Mouse (Mus musculus) lung, postnatal 4 days (tissue): ENCODE results near the gene Pdhb.
A peak's percentile ranks its signal among the peaks of the same experiment; 100 is the strongest.

ENCODE experiments used
- DNase-seq, 2 experiments: peaks; one replicate each; pipeline ENCODE4 v3.0.0; 2021

The Pdhb gene

DNA sequence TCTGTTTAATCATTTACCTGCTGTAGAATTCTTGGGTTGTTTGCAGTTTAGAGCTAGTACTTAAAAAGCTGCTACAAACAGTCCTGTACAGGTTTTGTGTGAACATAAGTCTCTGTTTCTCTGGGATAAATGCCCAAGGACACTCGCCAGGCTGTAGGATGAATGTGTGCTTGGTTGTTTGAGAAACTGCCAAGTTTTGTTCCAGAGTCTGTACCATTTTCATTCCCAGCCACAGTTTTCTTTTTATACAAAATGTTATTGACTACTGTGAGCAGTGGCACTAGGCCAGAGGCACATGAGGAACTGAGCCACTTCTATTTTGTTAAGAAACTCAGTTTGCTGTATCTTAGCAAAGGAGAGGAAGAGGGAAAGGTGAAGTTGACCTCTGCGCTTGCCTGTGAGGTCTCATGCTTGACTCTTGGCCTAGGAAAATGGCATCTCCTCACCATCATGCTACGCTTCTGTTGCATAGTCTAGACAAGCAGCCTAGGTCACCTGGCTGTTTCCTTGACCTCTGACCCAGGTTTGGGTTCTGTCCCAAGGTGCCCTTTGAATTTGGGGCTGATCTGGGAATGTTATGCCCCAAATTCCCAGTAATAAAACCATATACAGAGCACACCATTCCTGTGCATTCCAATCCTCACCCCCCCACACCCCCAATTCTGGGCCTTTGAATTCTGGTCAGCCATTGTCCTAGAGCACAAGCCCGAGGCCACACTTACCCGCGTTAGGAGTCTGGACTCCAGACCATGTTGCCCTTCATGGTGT lies 13.6 kb upstream of the Pdhb start:
- DNase-seq = no peak

DNA sequence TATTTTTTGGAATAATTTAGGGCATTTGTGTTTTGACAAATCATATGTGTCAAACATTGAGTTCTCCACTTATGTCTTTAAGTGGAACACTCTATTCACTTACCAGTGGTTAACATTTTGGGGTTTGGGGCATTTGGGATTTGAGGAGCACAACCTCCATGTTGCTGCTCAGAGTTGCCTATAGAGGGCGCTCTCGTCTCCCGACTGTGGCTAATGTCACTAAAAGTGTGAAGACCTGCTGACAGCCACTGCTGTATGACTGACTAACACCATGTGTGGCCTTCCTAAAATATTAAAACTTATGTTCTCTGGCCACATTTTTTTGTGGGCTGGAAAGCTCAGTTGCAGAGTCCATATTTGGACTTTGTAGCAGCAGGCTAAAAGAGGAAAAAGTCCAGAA lies 10.5 kb upstream of the Pdhb start:
- DNase-seq = no peak

DNA sequence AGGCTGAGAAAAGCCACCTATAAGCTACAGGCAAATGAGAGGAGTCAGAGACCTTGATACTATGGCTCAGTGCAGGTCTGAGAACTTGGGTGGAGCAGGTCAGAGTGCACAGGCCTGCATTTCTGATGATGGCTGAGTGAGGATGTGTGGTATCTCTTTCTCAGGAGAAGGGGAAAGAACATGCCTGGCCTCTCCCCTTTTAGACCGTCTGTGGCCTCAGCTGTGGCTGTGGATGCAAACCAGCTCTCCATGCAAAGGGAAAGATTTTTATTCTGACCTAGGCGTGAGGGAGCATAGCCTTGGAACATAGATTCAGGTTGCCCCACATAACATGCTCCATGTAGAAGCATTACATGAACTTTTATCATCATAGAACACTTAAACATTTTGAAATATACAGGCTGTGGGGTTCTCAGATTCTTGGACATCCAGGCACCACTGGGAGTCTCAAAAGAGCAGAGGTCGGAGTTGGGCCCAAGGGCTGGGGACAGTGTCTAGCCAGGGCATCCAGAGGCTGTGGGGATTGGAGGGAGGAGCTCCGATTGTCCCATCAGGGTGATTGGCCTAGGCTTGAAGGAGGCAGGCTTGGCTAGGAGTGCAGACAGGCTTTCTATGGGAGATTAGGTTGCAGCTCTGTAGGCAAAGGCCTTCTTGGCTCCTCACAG lies 7.7 kb upstream of the Pdhb start:
- no peak for DNase-seq

DNA sequence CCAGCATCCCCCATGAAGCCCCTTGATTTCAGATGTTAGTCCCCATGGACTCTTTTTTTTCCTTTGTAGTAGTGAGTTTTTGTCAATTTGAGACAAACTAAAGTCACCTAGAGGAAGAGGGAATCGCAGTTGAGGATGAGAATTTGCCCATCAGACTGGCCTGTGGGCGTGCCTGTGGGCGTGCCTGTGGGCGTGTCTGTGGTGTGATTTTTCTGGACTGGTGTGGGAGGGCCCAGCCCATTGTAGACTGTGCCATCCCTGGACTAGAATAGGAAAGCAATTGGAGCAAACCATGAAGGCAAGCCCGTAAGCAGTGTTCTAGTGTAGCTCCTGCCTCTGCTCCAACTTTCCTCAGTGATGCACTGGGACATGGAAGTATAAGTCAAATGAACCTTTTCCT lies 3.4 kb upstream of the Pdhb start:
- peak in 1 of 2 experiments; percentile 23 for DNase-seq

DNA sequence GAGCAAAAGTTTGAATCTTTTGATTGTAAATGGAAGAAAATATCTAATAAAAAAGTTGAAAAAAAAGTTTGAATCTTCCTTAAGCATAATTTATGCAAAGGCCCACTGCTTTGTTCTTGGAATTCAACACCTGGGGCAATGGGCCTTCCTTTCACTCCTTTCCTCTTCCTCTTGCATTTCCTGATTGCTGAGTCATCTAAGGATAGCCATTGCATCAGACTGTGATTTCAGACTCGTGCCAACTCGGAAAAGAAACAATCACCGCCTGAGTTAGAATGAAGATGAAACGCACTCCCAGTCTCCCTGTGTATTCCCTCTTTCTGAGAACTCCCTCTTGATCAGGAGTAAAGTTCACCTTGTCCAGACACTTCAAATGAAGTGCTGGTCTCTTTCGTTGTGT lies 1.8 kb upstream of the Pdhb start:
- no peak for DNase-seq

DNA sequence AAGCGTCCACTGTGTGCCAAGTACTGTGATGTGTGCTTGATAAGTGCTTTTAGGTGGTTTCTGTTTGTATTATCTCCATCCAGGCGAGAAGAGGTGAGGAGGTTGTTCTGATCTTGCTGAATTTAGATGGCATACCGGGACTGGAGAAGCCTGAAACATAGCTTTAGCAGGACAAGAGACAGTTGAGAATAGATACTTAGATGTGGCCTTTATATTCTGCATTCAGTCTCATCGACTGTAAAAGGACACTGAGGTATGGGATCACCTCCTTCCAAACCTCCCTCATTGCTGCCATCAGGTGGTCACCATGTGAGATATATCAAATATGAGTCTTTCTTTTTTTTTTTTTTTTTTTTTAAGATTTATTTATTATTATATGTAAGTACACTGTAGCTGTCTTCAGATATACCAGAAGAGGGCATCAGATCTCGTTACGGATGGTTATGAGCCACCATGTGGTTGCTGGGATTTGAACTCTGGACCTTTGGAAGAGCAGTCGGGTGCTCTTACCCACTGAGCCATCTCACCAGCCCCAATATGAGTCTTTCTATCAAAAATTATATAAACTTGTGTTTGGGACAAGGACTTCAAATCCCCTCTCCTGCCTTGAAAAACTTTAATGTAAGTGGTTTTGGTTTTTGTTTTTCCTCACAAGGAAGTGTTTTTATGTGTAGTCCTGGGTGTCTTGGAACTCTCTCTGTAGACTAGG lies 871 bp upstream of the Pdhb start:
- peak in 1 of 2 experiments; percentile 34 for DNase-seq

DNA sequence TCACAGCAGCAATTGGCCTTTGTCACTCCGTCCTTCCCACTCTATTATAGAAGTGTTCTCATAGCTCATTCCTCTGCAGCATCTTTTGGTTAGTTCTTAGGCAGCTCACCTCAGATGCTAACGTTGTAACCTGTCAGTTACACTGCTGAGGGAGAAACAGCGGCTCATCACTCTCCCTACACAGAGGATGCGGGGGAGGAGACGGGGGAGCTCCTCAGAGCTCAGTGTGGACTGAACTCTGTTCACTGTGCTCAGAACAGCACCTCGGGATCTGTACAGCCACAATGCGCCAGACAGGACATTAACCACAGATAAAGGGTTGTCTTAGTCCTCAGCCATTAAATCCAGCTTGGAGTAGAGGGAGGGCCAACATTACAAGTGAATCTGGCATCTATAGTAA lies 8.4 kb downstream of the Pdhb start:
- no peak for DNase-seq

DNA sequence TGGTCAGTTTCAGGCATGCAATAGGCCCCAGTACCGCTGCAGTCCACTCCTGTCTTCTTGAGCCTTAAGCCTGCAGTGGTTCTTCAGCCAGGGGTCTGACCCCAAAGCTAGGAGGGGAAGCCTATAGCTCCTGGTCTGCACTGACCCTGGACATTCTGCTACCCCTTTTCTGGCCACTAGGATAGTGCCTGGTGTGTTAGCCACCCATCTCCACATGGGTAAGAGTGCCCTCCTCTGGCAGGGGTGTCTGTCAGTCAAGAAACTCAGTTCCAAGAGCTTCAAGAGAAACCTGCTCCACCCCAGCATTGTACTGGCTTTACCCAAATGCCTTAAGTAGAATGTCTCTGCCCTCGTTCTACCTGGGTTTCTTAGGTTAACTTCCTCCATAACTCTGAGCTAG lies 11.0 kb downstream of the Pdhb start:
- DNase-seq = peak; percentile 34 to 58

DNA sequence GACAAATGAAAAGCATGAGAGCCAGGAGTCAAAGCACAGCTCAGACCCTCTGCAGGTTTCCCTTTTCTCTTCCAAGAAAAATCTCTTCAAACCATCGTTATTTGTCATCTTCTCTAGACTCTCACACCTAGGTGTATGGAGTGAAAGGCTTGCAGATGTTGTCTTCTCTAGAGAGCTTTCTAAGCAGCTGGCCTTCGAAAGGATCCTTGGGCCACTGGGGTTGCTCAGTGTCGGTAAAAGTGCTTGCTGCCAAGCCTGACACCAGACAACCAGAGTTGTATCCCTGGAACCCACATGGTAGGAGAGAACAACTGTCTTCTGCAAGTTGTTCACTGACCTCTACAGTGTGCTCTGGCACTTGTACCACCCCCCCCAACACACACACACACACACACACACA lies 13.7 kb downstream of the Pdhb start:
- DNase-seq = no peak

DNA sequence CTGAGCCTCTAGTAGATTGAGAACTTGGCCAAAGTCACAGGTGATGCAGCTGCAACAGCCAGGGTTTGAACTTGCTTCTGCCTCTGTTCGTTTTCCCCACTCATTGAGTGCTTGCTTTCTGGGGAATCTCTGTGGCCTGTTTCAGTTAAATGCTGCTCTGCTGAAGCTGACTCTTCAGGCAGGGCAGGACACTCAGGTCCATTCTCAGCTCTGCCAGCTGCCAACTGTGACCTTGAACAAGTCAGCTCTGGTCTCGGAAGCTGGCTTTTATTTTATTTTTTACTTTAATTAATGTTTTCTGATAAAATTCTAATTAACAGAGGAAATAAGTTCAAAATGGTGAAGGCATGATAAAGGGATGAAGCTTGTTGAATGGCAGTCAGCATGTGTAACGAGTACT lies 14.1 kb downstream of the Pdhb start:
- DNase-seq = no peak

DNA sequence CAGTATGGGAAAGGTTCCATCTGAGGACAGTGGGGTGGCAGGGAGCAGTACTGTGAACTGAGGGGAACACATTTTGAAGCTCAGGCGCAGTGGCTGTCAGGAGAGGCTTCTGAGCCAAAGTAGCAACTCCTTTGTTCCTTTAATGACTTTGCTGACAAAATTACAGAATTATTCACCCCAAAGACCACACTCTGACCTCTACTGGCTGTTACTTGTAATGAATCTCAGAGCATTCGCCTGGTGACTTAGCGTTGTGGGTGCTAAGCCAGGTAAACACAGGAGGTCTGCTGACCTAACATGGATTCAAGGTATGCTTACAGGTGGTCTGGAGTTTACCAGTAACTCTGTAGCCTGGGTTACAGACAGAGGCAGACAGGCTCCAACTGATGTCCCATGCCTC lies 15.9 kb downstream of the Pdhb start:
- no peak for DNase-seq

DNA sequence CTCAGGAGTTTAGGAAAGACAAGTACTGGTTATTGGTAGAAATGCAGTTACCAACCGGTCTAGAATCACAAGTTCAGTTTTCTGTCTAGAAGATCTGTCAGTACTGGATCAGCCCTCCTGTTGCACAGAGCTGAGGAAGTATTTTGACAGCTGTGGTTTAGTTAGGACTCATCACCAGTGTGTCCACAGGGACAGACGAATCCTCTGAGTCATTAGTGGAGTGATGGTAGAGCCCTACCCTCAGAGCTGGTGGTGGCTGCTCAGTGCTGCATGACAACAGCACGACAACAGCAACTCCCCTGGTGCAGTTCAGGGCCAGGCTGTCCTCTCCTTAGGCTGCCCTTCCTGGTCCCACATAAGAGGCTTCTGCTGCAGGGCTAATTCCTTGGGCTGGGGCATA lies 18.8 kb downstream of the Pdhb start:
- DNase-seq = no peak

DNA sequence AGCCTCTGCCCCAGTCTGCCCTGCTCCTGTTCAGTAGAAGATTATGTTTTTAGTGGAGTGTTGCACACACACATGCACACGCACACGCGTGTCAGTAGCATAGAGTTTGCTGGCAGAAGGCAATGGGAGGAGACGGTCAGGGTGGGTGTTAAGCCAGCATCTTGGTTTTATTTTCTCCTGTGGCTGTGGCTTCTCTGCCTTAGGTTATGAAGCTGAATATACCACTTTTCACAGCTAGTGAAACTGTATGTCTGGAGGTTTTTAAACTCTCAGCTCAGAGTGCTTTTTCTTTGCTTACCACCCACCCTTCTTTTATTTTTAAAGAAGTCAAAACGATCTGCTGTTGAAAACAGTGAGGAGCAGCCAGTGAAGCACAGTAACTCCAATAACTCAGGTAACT lies 21.1 kb downstream of the Pdhb start:
- no peak for DNase-seq

DNA sequence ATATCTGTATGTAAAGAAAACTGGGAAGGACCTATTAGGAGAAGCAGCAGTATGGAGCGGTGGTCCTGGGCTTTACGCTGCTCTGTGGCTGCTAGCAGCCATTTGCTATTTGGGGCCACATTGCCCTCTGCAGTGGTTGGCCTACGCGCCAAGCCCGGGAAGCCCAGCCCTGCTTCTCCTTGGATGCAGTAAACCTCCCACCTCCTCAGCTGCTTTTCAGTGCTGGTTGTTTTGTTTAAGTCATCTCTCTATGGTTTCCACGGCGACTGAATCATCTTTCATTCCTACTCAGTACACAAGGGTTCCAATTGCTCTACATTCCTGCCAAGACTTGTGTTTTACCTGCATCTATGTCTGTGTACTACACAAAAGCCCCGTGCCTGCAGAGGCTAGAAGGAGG lies 24.0 kb downstream of the Pdhb start:
- DNase-seq = no peak

DNA sequence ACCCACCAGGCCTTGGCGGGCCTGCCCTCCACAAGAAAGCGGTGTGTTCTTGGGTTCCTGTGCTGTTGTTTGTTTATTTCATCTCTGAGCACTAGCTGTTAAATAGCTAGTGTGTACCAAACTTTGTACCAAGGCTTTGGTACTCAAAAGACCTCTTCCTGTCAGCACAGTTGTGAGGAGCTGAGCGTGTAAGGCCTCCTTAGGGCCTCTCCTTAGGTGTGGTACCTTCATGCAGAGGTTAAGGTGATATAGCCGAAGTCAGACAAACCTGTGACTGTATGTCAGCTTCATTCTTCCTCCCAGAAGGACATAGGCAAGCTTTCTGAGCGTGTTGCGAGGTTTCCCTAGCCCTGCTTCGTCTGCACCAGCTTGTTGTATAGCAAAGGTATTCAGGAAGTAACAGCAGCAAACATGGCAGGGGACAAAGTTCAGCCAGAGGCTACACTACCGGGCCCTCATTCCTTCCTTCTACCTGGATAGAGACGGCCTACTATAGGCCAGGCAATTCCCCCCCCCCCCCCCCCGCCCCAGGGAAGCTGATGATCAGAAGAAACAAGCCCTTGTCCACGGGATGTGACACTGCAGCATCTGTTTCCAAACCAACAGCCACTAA lies 26.1 kb downstream of the Pdhb start:
- no peak for DNase-seq

DNA sequence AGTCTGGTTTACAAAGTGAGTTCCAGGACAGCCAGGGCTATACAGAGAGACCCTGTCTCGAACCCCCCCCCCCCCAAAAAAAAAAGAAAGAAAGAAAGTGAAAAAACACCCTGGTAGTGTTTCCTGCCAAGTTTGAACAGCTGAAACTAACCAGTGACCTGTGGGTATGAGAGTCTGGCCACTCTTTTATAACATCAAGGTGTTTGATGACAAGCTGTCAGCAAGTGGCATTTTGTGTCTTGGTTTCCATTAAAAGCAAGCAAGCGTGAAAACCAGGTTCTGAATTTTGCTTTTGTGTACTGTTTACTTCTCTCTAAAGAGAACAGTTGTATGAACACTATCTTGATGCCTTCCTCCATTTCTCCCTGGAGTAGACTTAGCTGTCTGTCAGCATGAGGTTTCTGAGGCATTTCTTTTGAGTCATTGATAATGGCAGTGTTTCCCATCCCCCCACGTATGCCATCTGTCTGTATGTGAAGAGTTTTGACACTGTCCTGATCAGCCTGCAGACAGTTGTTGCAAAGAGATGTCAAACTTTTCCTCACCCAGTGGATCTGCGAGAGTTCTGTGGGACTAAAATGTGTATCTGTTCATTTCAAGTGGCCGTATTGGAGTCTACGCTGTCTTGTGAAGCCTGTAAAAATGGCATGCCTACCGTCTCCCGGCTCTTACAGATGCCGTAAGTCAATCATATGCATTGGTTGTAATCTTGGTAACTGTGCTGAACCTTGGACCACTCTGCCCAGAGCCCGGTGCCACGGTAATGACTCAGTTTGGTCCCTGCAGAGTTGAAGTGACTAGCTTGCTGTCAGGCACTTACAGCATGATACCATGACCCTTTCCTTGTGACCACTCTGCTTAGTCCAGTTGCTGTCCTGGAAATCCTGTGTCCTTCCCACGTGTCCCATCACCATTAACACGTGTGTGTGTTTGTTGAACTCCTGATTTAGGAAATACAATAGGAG lies 26.9 kb downstream of the Pdhb start:
- DNase-seq = no peak

DNA sequence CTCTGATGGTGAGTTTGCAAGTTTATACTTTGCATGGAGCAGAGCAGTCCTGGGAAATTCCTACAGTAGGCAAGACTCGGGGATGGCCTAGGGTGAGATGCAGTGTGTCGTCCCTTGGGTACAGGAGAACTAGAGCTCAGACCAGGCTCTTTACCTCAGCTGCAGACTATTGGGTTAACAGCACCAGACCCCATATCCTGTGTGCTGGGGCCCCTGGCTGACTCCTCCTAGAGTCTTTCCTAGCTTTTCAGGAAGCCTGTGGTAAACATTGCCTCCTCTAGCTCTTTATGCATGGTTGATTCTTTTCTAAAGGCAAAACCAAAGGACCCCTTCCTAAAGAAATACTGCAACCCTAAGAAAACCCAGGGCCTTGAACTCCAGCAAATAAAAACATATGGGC lies 31.7 kb downstream of the Pdhb start:
- DNase-seq = no peak

DNA sequence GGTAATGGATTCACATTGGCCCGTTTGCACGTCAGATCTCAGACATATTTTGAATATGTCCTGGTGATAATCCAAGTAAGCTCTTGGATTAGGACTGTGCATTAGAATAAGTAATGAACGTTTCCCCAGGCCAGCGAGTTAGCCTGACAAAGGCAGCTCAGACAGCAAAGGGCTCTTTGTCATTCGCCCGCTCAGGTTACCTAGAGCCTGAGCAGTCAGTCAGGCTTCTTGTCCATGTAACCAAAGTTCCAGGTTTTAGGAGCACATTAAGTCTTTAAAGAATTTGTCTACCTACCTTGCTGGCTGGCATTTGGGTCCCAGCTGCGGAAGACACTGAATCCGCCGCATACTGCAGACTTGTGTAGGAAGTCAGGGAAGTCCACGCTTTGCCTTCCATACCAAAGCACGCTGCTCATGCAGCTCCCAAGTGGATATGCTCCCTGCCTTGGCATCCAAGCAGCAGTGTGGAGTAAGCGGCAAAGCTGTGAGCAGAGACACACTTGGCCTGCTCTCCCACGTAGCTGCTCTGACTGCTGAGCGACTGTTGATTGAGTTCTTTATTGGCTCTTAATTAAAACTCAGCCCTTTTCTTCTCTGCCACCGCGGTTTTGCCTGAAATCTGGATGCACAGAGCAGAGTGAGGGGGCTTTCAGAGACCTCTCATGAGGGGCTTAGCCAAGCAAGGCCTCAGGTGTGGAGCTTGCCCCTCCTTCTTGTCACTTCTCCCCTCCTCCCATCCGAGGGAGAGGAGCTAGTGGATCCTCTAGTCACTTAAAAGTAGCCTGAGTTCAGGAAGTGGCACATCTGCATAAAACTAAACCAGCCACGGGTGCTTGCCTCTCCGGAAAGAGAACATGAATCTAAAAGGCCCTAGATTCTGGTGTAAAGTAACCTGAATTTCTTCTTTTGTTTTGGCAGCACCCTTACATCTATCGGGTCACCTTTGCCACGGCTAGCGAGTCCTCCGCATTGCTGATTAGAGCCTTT lies 32.8 kb downstream of the Pdhb start:
- no peak for DNase-seq

DNA sequence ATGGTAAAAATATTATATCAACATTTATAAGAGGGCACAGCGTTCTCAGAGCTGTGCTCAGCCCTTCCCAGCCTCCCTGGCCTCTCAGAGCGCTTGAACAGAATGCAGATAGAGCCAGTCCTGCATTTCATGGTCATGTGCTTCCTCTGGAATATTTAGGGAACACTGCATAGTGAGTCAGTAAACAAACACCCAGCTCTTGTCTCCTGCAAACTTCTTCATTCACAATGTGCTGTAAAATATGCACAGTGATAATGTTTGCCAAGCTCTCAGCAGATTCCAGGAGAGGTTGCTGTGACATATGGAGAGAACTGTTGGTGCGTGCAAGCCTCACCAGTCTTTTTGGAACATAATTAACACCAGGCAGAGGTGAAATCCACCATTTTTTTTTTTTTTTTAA lies 37.7 kb downstream of the Pdhb start:
- DNase-seq = peak; percentile 26 to 36

DNA sequence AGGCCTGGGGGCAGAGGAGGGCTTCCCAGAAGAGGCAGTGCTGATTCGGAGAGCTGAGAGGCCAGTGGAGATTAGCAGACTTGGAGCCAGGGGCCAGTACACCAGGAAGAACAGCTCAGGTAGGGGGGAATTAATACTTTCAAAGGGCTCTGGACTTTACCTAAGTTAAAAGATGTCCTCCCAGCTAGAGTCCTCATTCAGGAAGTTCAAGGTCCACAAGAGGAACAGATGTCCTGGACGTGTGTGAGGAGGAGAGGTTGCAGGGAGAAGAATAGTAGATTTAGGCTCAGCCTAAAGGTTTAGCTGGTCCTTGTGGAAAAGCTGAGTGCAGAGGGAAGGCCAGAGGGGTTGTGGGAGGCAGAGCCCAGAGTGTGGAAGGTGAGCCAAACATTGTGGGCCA lies 38.6 kb downstream of the Pdhb start:
- DNase-seq = peak in 1 of 2 experiments; percentile 5

DNA sequence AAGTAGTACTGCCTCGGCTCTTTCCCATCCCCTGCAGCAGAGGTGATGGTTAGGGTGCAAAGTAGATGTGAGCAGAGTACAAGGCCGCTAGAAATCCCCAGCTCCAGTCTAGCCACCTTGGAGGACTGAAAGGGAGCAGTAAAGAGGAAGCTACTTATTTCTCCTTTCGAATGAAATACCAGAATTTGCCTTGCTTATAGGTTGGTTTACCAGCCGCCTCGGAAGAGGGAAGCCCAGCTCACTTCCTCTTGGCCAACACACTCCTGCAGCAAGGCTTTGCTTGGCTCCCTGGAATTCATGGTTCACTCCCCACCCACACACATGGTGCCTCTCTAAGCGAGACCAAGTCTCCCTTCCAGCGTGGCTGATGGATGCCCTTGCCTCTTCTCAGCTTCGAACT lies 40.0 kb downstream of the Pdhb start:
- DNase-seq = peak in 1 of 2 experiments; percentile 29
